Mouse (Mus musculus): ENCODE measurements at regions not wholly inside any gene's neighbourhood (a gene's known extent, or its start where the extent isn't known, plus 50 kb on each side); places are given as distances from the start of the nearest gene placed in this dataset.

GRCm38 (mm10) chr16:29993535-29993934 lies 70.6 kb upstream of the Hes1 start:
- DNase-seq (ENCODE audit: low read depth), result no peak

GRCm38 (mm10) chr16:29996139-29997069 lies 67.8 kb upstream of the Hes1 start:
- no peak for DNase-seq (ENCODE audit: low read depth)

DNA sequence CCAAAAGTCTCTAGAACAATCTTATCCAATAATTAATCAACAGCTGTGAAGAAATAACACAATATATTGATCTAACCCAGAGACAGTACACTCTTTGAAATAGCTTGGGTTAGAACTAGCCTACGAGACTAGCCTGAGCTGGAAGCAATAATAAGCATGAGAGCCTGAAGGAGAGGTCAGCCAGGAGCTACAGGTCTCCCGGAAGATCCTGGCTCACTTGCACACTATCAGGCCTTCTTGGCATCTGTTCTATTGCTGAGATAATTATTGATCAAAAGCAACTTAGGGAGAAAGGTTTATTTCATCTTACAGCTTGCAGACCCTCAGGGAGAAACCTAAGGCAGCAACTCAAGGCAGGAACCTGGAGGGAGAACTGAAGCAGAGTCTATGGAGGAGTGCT lies 64.0 kb upstream of the Hes1 start:
- no peak for DNase-seq (ENCODE audit: low read depth)

- no peak for DNase-seq (ENCODE audit: low read depth)
Observed at GRCm38 (mm10) chr16:30005124-30005523, 59.1 kb upstream of the Hes1 start.

DNA sequence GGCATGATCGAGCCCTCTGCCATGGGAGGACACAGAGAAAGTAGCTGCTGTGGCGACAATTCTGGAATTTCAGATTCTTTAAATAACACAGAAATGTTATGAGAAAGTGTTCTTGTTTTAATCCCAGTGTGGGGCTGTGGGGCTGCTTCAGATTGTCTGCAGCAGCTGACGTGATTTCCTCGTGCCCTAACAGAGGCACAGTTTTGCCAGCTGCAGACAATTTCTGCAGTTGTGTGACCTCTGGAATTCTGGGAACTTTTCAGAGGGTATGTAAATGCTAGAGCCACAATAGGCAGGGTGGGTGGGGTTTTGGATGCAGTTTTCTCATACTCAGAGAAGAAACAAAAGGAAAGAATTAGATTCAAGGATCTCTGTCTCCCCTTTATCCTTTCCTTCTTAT lies 57.4 kb upstream of the Hes1 start:
- no peak for DNase-seq (ENCODE audit: low read depth)

GRCm38 (mm10) chr16:30008451-30009357 lies 55.5 kb upstream of the Hes1 start:
- no peak for DNase-seq (ENCODE audit: low read depth)

- DNase-seq (ENCODE audit: low read depth), result no peak
Observed at GRCm38 (mm10) chr16:30009521-30010186, 54.5 kb upstream of the Hes1 start.

DNA sequence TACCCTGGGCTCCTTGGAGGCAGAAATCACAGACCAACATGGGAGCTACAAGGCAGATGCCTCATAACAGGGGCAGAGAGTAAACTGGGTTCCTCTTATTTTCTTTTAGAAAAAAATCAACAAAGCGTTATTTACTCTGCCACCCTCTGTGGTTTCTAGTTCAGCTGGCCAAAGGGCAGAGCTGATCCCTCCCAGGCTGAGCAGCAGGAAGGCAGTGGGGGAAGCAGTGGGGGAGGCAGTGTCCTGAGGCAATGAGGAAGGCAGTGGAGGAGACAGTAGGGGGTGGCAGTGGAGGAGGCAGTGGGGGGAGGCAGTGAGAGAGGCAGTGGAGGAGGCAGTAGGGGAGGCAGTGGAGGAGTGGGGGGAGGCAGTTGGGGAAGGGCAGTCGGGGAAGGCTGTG lies 51.1 kb upstream of the Hes1 start:
- DNase-seq (ENCODE audit: low read depth), result no peak

GRCm38 (mm10) chr16:30013943-30014342 lies 50.2 kb upstream of the Hes1 start:
- DNase-seq (ENCODE audit: low read depth), result no peak

Data from c-Kit-positive CD71-negative TER-119-negative erythroid progenitor cells, embryonic 14.5 days (primary cell).